Mouse (Mus musculus): ENCODE measurements around the gene Ptgds.

DNA sequence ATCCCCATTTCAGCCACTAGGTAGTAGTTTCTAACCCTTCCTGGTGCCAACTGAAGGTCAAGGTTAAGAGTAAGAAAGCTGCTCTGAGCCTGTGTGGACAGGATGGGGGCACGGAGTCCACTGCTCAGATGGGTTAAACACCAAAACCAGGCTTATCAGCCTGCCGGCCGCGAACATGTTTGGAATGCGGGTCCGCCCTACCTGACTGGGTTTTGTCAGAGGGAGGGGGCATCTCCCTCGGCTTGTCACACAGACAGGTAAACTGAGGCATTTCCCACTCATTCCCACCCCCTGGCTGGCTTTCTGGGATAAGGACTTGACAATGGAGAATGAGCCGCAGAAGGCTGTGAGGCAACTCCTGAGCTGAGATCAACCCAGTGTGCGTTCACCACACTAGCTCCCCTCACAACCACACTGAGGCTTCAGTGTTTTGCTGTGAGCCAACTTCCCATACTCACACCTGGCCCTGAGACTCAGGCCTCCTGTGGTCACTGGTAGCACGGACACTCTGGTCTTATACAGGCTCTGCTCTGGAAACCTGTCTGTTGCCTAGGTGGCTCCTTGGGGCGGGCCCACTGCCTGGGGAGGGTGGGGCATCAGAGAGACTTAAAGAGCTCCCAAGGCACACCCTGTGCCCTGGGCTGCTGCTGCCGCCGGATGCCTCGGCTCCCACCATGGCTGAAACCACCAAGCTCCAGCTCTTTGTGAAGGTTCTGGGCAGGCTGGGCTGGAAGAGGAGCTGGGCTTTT is 13.5 kb downstream of the Ptgds start, which contains the start of gene Clic3:
- TF ChIP-seq POLR2A (IDR thresholded peaks at IDR 0.05; ENCODE audit: low read depth, low read length) (no peak), CTCF (IDR thresholded peaks at IDR 0.05; ENCODE audit: extremely low read depth, insufficient read length, insufficient replicate concordance, low read depth, low read length) (no peak)

All from small intestine, adult 2 months (tissue).